Mouse (Mus musculus): Measurements from ENCODE around the gene Pigt. TPM values are rescaled to one million over a fixed set of nuclear protein-coding genes. Genes with fewer than 3 reads are reported as not detected.

Gene Pigt
- polyA plus RNA-seq, 1 experiment, result 49.9 TPM

GRCm38 (mm10) chr2:164470254-164470653 is 27.1 kb upstream of the Pigt start:
- Histone ChIP-seq H3K4me3 (ENCODE audit: low read depth, low read length) (no peak overlapping the region), H3K27me3 (ENCODE audit: control insufficient read depth, insufficient read depth, low read length, poor library complexity, severe bottlenecking) (no peaks in the 10 kb centered on the region), H3K9ac (ENCODE audit: low read depth, poor library complexity, severe bottlenecking) (no peak overlapping the region), H3K9me3 (replicated peaks; ENCODE audit: control insufficient read depth, insufficient read depth, low read length, poor library complexity, severe bottlenecking) (no peaks in the 10 kb centered on the region), H3K27ac (ENCODE audit: insufficient read depth, low read length) (no peak overlapping the region), H3K4me1 (ENCODE audit: control insufficient read depth, insufficient read depth, low read length) (peaks cover 2% of the 10 kb centered on the region), H3K36me3 (ENCODE audit: control insufficient read depth, insufficient read depth, low read length, poor library complexity, severe bottlenecking) (no peaks in the 10 kb centered on the region)
- peak; percentile 61 for TF ChIP-seq CTCF (IDR thresholded peaks at IDR 0.05; ENCODE audit: low read depth, low read length)
- TF ChIP-seq POLR2A (IDR thresholded peaks at IDR 0.05; ENCODE audit: insufficient read depth, low read length), result no peak

- H3K9ac ChIP-seq (ENCODE audit: low read depth, poor library complexity, severe bottlenecking), result no peak within 1 kb of the TSS
- H3K4me3 ChIP-seq (ENCODE audit: low read depth, low read length), result no peak within 1 kb of the TSS
- H3K4me1 ChIP-seq (ENCODE audit: control insufficient read depth, insufficient read depth, low read length), result no peaks in the 10 kb centered on the region
- no peaks in the 10 kb centered on the region for H3K36me3 ChIP-seq (ENCODE audit: control insufficient read depth, insufficient read depth, low read length, poor library complexity, severe bottlenecking)
- no peak for TF ChIP-seq POLR2A (IDR thresholded peaks at IDR 0.05; ENCODE audit: insufficient read depth, low read length)
- no peak for TF ChIP-seq EP300 (IDR thresholded peaks at IDR 0.05; ENCODE audit: insufficient read depth, low read depth, low read length)
- no peaks in the 10 kb centered on the region for H3K9me3 ChIP-seq (replicated peaks; ENCODE audit: control insufficient read depth, insufficient read depth, low read length, poor library complexity, severe bottlenecking)
- H3K27ac ChIP-seq (ENCODE audit: insufficient read depth, low read length), result no peak within 1 kb of the TSS
- H3K27me3 ChIP-seq (ENCODE audit: control insufficient read depth, insufficient read depth, low read length, poor library complexity, severe bottlenecking), result no peaks in the 10 kb centered on the region
These were observed 23.7 kb upstream of the Pigt start, which contains the start of gene Trp53tg5 for GRCm38 (mm10) chr2:164473624-164474023. TSS of gene Trp53tg5 (minus strand) at chr2:164473724.

GRCm38 (mm10) chr2:164485681-164486257 is 11.6 kb upstream of the Pigt start, which contains the start of gene Dbndd2:
TSS of gene Dbndd2 (plus strand) at chr2:164486106.
- H3K9me3 ChIP-seq (replicated peaks; ENCODE audit: control insufficient read depth, insufficient read depth, low read length, poor library complexity, severe bottlenecking), result no peaks in the 10 kb centered on the region

GRCm38 (mm10) chr2:164486258-164487114 is 10.8 kb upstream of the Pigt start:
- H3K27ac ChIP-seq (ENCODE audit: insufficient read depth, low read length), result no peak overlapping the region
- TF ChIP-seq EP300 (IDR thresholded peaks at IDR 0.05; ENCODE audit: insufficient read depth, low read depth, low read length), result no peak
- TF ChIP-seq CTCF (IDR thresholded peaks at IDR 0.05; ENCODE audit: low read depth, low read length), result no peak
- no peak for TF ChIP-seq POLR2A (IDR thresholded peaks at IDR 0.05; ENCODE audit: insufficient read depth, low read length)
- no peaks in the 10 kb centered on the region for H3K4me1 ChIP-seq (ENCODE audit: control insufficient read depth, insufficient read depth, low read length)
- H3K9ac ChIP-seq (ENCODE audit: low read depth, poor library complexity, severe bottlenecking), result peak overlapping the region; percentile 68
- H3K27me3 ChIP-seq (ENCODE audit: control insufficient read depth, insufficient read depth, low read length, poor library complexity, severe bottlenecking), result peaks cover 5% of the 10 kb centered on the region
- peak overlapping the region; percentile 74 for H3K4me3 ChIP-seq (ENCODE audit: low read depth, low read length)
- H3K9me3 ChIP-seq (replicated peaks; ENCODE audit: control insufficient read depth, insufficient read depth, low read length, poor library complexity, severe bottlenecking), result no peaks in the 10 kb centered on the region
- H3K36me3 ChIP-seq (ENCODE audit: control insufficient read depth, insufficient read depth, low read length, poor library complexity, severe bottlenecking), result no peaks in the 10 kb centered on the region

More at GRCm38 (mm10) chr2:164485681-164486257, 11.6 kb upstream of the Pigt start, which contains the start of gene Dbndd2:
- Histone ChIP-seq H3K4me1 (ENCODE audit: control insufficient read depth, insufficient read depth, low read length) (no peaks in the 10 kb centered on the region), H3K27ac (ENCODE audit: insufficient read depth, low read length) (no peak within 1 kb of the TSS), H3K4me3 (ENCODE audit: low read depth, low read length) (peak within 1 kb of the TSS; percentile 74), H3K36me3 (ENCODE audit: control insufficient read depth, insufficient read depth, low read length, poor library complexity, severe bottlenecking) (no peaks in the 10 kb centered on the region), H3K27me3 (ENCODE audit: control insufficient read depth, insufficient read depth, low read length, poor library complexity, severe bottlenecking) (peaks cover 5% of the 10 kb centered on the region), H3K9ac (ENCODE audit: low read depth, poor library complexity, severe bottlenecking) (peak within 1 kb of the TSS; percentile 68)
- no peak for TF ChIP-seq EP300 (IDR thresholded peaks at IDR 0.05; ENCODE audit: insufficient read depth, low read depth, low read length)
- no peak for TF ChIP-seq POLR2A (IDR thresholded peaks at IDR 0.05; ENCODE audit: insufficient read depth, low read length)
- no peak for TF ChIP-seq CTCF (IDR thresholded peaks at IDR 0.05; ENCODE audit: low read depth, low read length)

- Histone ChIP-seq H3K4me1 (ENCODE audit: control insufficient read depth, insufficient read depth, low read length) (no peaks in the 10 kb centered on the region), H3K4me3 (ENCODE audit: low read depth, low read length) (peak overlapping the region; percentile 74), H3K9me3 (replicated peaks; ENCODE audit: control insufficient read depth, insufficient read depth, low read length, poor library complexity, severe bottlenecking) (no peaks in the 10 kb centered on the region), H3K27ac (ENCODE audit: insufficient read depth, low read length) (no peak overlapping the region), H3K27me3 (ENCODE audit: control insufficient read depth, insufficient read depth, low read length, poor library complexity, severe bottlenecking) (peaks cover 5% of the 10 kb centered on the region), H3K9ac (ENCODE audit: low read depth, poor library complexity, severe bottlenecking) (peak overlapping the region; percentile 68), H3K36me3 (ENCODE audit: control insufficient read depth, insufficient read depth, low read length, poor library complexity, severe bottlenecking) (no peaks in the 10 kb centered on the region)
- TF ChIP-seq CTCF (IDR thresholded peaks at IDR 0.05; ENCODE audit: low read depth, low read length) (no peak), EP300 (IDR thresholded peaks at IDR 0.05; ENCODE audit: insufficient read depth, low read depth, low read length) (no peak), POLR2A (IDR thresholded peaks at IDR 0.05; ENCODE audit: insufficient read depth, low read length) (no peak)
These were observed 10.2 kb upstream of the Pigt start for GRCm38 (mm10) chr2:164487115-164487527.

GRCm38 (mm10) chr2:164487812-164488211 is 9.5 kb upstream of the Pigt start:
- H3K9ac ChIP-seq (ENCODE audit: low read depth, poor library complexity, severe bottlenecking), result no peak overlapping the region
- no peak for TF ChIP-seq EP300 (IDR thresholded peaks at IDR 0.05; ENCODE audit: insufficient read depth, low read depth, low read length)
- TF ChIP-seq CTCF (IDR thresholded peaks at IDR 0.05; ENCODE audit: low read depth, low read length), result no peak
- no peak for TF ChIP-seq POLR2A (IDR thresholded peaks at IDR 0.05; ENCODE audit: insufficient read depth, low read length)
- no peaks in the 10 kb centered on the region for H3K9me3 ChIP-seq (replicated peaks; ENCODE audit: control insufficient read depth, insufficient read depth, low read length, poor library complexity, severe bottlenecking)
- H3K27me3 ChIP-seq (ENCODE audit: control insufficient read depth, insufficient read depth, low read length, poor library complexity, severe bottlenecking), result peaks cover 5% of the 10 kb centered on the region
- H3K4me1 ChIP-seq (ENCODE audit: control insufficient read depth, insufficient read depth, low read length), result no peaks in the 10 kb centered on the region
- no peak overlapping the region for H3K4me3 ChIP-seq (ENCODE audit: low read depth, low read length)
- no peaks in the 10 kb centered on the region for H3K36me3 ChIP-seq (ENCODE audit: control insufficient read depth, insufficient read depth, low read length, poor library complexity, severe bottlenecking)
- H3K27ac ChIP-seq (ENCODE audit: insufficient read depth, low read length), result no peak overlapping the region
